Mouse (Mus musculus) neural tube, embryonic 13.5 days (tissue): Measurements from ENCODE around the gene Slc22a14. TPM values are rescaled to one million over a fixed set of nuclear protein-coding genes. Genes with fewer than 3 reads are reported as not detected.

Experiments
- ATAC-seq: fragments of 200-750 bp; cut with Nextera tagmentation; 2 replicates; pipeline ENCODE4 v1.8.0; 2017; ENCODE audit warnings: low read depth, mild to moderate bottlenecking, moderate TSS enrichment, moderate library complexity
- H3K27ac ChIP-seq: fragments of 300-500 bp; sonication (generic); replicated peaks from 2 replicates; pipeline ENCODE4 v1.5.1; 2015; ENCODE audit warnings: moderate library complexity, mild to moderate bottlenecking, inconsistent platforms
- H3K27me3 ChIP-seq: fragments of 300-500 bp; sonication (generic); 2 replicates; pipeline ENCODE4 v1.6.1; 2015; ENCODE audit warnings: mild to moderate bottlenecking, inconsistent platforms
- H3K36me3 ChIP-seq: fragments of 300-500 bp; sonication (generic); 2 replicates; pipeline ENCODE4 v1.6.1; 2015; ENCODE audit warnings: mild to moderate bottlenecking, inconsistent platforms
- H3K4me1 ChIP-seq: fragments of 300-500 bp; sonication (generic); replicated peaks from 2 replicates; pipeline ENCODE4 v1.6.1; 2015; ENCODE audit warnings: inconsistent platforms
- H3K4me2 ChIP-seq: fragments of 300-500 bp; sonication (generic); 2 replicates; pipeline ENCODE4 v1.6.1; 2015; ENCODE audit warnings: inconsistent platforms, mild to moderate bottlenecking, moderate library complexity
- H3K4me3 ChIP-seq: fragments of 300-500 bp; sonication (generic); 2 replicates; pipeline ENCODE4 v1.5.1; 2015; ENCODE audit warnings: mild to moderate bottlenecking, inconsistent platforms
- H3K9ac ChIP-seq: fragments of 300-500 bp; sonication (generic); 2 replicates; pipeline ENCODE4 v1.6.1; 2015; ENCODE audit warnings: moderate library complexity, mild to moderate bottlenecking, inconsistent platforms
- H3K9me3 ChIP-seq: fragments of 300-500 bp; sonication (generic); 2 replicates; pipeline ENCODE4 v1.6.1; 2016; ENCODE audit warnings: inconsistent platforms
- WGBS: fragments of 180-500 bp; shearing (Covaris S2); methylation state at CpG from one replicate; pipeline ENCODE4 v1.1.7; 2015; 5-methylcytosine and 5-hydroxymethylcytosine counted together
- polyA plus RNA-seq: library from polyadenylated mRNA; unstranded; fragments of >200 nt; fragmentation: Nextera tagmentation; extraction: Ambion mirVana; gene quantifications from 2 replicates; pipeline ENCODE4 v1.2.1, GENCODE M21; 2015

Slc22a14 gene
- polyA plus RNA-seq, 1 experiment from 2014 or later: not detected

DNA sequence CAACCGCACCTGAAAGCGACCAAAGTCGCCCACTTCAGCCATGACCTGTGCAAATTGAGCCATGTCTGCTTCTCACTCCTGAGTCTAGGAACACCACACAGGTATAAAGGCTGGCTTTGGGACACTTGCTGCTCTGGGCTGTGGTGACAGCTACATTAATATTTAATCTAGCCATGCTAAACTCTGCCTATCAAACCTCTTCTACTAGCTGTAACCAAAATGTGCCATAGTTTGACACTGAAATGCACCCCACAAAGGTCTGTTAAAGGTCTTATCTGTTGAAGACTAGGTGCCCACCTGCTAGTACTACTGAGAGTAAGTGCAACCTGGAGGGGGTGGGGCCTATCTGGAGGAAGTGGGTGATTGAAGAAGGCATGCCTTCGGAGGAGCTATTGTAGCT, 156.4 kb downstream of the Slc22a14 start, which contains the start of gene Slc22a13:
Gene Slc22a13 (minus strand): TSS at position 101 of the 400 bp plus-strand sequence.
- Histone ChIP-seq H3K36me3 (no peaks in the 10 kb centered on the region), H3K27ac (no peak within 1 kb of the TSS), H3K9me3 (peaks cover 9% of the 10 kb centered on the region), H3K4me1 (no peaks in the 10 kb centered on the region), H3K27me3 (no peaks in the 10 kb centered on the region), H3K4me3 (no peak within 1 kb of the TSS), H3K9ac (no peak within 1 kb of the TSS), H3K4me2 (no peak within 1 kb of the TSS)
- ATAC-seq: no peak
- 93% methylated on average over 4 of the region's 4 CpGs for WGBS

DNA sequence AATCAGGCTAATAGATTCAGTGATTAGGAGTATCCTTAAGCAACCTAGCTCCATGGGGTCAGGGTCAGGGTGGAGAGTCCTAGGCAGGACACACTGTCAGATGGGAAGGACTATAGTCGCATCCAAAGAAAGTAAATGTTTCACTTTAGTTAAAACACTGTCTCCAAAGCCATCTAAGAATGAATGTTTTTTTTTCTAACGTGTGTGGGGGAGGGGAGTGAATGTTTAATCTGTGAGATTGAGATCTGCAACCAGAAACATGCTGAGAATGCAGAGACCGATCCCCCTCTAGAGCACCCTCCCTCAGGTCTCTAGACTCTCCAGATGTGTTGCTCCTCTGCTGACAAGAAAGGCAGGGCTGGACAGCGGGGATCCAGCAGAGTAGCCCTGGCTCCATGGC, 158.2 kb downstream of the Slc22a14 start:
- no peaks in the 10 kb centered on the region for H3K27me3 ChIP-seq
- H3K27ac ChIP-seq: no peak overlapping the region
- H3K4me3 ChIP-seq: no peak overlapping the region
- ATAC-seq: no peak
- H3K9me3 ChIP-seq: peaks cover 13% of the 10 kb centered on the region
- no peak overlapping the region for H3K4me2 ChIP-seq
- 84% methylated on average over 4 of the region's 4 CpGs for WGBS
- H3K9ac ChIP-seq: no peak overlapping the region
- no peaks in the 10 kb centered on the region for H3K4me1 ChIP-seq
- H3K36me3 ChIP-seq: no peaks in the 10 kb centered on the region

DNA sequence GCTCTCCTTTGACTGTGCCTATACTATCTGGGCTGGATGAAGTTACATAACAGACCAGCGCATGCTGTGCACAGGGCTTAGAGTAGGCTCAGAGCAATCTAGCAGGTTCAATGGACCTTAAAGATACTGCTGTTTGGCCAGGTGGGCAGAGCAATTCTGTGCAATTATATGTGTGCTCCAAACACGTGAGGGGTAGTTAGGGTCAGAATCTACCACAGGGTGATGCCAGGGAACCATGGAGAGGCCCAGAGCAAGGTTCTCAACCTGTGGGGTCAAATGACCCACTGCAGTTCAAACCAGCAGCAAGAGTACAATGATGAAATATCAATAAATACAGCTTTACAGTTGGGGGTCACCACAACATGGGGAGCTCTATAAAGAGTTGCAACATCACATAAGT, 158.7 kb downstream of the Slc22a14 start:
- 83% methylated on average over 2 of the region's 2 CpGs for WGBS
- H3K4me2 ChIP-seq: no peak overlapping the region
- no peak overlapping the region for H3K4me3 ChIP-seq
- H3K9ac ChIP-seq: no peak overlapping the region
- no peaks in the 10 kb centered on the region for H3K36me3 ChIP-seq
- no peaks in the 10 kb centered on the region for H3K27me3 ChIP-seq
- no peak for ATAC-seq
- H3K4me1 ChIP-seq: no peaks in the 10 kb centered on the region
- H3K9me3 ChIP-seq: peaks cover 13% of the 10 kb centered on the region
- H3K27ac ChIP-seq: no peak overlapping the region

DNA sequence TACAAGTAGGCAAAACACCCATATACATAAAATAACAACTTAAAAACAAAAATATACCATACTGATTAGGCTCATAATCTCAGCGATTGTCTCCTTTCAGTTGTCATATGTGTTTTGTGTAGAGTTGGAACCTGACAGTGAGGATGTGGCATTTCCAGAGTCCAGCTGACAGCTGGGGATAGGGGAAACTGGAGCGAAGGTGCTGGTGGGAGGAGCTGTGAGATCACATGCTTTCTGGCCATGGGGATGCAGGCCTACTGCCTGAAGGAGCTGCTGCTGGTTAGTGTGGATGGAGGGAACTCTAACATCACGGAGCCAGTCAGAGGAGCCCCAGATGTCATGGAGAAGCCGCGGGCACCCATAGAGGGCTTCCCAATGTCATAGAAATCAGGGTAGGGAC, 159.6 kb downstream of the Slc22a14 start:
- WGBS: 94% methylated on average over 5 of the region's 5 CpGs

DNA sequence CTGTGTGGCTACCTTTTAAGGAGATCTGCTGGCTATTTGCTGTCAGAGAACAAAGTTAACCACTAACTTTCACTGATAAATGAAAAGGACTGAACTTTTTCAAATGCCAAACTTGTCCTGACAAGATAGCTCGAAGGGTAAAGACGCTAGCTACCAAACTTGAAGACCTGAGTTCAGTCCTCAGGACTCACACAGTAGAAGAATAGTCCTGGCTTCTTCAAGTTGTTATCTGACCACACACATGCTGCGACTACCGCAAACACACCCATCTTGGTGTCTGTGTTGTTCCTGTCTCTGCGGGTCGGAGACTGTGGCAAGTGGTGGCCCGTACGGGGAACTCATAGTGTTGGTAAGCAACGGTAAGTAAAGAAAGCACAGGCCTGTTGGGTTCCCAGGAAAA, 161.7 kb downstream of the Slc22a14 start:
- no peak overlapping the region for H3K4me3 ChIP-seq
- no peaks in the 10 kb centered on the region for H3K27me3 ChIP-seq
- no peak for ATAC-seq
- H3K4me1 ChIP-seq: no peaks in the 10 kb centered on the region
- H3K9ac ChIP-seq: no peak overlapping the region
- no peak overlapping the region for H3K27ac ChIP-seq
- WGBS: 97% methylated on average over 9 of the region's 9 CpGs
- no peaks in the 10 kb centered on the region for H3K36me3 ChIP-seq
- no peak overlapping the region for H3K4me2 ChIP-seq
- peaks cover 13% of the 10 kb centered on the region for H3K9me3 ChIP-seq

More for the DNA sequence above, 159.6 kb downstream of the Slc22a14 start:
- no peak overlapping the region for H3K4me2 ChIP-seq
- no peak for ATAC-seq
- H3K36me3 ChIP-seq: no peaks in the 10 kb centered on the region
- no peaks in the 10 kb centered on the region for H3K4me1 ChIP-seq
- H3K9ac ChIP-seq: no peak overlapping the region
- H3K4me3 ChIP-seq: no peak overlapping the region
- H3K27ac ChIP-seq: no peak overlapping the region
- H3K9me3 ChIP-seq: peaks cover 13% of the 10 kb centered on the region
- no peaks in the 10 kb centered on the region for H3K27me3 ChIP-seq

DNA sequence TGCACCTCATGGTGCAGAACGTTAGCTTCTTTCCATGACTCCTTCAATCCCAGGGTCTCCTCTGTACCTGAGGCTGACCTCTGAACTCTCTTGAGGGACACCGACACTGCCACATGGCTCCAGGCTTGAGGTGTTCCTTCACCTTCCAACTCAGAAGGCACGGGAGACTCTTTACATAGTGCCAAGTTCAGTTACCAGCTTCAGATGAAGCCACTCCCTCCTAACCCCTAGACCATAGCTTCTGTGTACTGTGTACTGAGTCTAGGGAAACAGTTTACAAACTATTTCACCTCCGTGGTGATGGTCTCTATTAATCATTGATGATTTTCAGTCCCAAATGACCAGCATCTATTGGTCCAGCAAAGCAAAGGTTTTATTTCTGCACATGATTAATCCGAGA, 163.7 kb downstream of the Slc22a14 start:
- no peak overlapping the region for H3K4me3 ChIP-seq
- no peak overlapping the region for H3K27ac ChIP-seq
- no peak overlapping the region for H3K4me2 ChIP-seq
- H3K36me3 ChIP-seq: no peaks in the 10 kb centered on the region
- H3K9me3 ChIP-seq: peaks cover 13% of the 10 kb centered on the region
- ATAC-seq: no peak
- H3K9ac ChIP-seq: no peak overlapping the region
- H3K27me3 ChIP-seq: no peaks in the 10 kb centered on the region
- 89% methylated on average over 5 of the region's 5 CpGs for WGBS
- H3K4me1 ChIP-seq: no peaks in the 10 kb centered on the region

DNA sequence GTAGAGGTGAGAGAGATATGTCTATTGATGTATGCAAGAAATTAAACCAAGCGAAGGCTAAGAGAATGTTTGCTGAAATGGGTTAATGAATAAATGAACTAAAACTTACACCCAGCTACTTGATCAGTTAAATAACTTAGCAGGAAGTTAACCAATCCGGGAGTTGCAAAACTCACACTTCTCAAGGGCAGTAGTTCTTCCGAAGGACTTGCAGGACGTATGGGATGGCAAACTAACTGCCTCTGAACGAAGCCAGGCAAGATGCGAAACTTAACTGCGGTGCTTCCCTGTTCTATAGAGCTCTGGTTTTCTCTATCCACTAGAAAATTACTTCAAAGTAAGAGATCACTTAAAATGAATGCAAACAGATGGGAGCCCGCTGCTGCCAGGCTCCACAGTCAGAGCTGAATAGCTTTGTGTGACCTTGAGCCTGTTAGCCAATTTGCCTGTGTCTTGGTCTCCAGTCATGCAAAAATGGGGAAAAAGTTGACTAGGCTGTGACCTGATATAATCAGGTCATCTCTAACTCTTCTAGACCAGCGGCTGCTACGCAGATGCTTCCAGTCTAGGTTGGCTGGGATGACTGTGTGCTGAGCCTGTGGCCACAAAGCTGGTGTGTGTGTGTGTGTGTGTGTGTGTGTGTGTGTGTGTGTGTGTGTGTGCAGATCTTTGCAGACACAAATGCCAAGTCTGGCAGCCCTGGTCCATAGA, 166.0 kb downstream of the Slc22a14 start:
- Histone ChIP-seq H3K9me3 (peaks cover 8% of the 10 kb centered on the region), H3K27ac (no peak overlapping the region), H3K4me3 (no peak overlapping the region), H3K4me2 (no peak overlapping the region), H3K4me1 (no peaks in the 10 kb centered on the region), H3K9ac (no peak overlapping the region), H3K36me3 (no peaks in the 10 kb centered on the region), H3K27me3 (no peaks in the 10 kb centered on the region)
- WGBS: 85% methylated on average over 10 of the region's 10 CpGs
- no peak for ATAC-seq

DNA sequence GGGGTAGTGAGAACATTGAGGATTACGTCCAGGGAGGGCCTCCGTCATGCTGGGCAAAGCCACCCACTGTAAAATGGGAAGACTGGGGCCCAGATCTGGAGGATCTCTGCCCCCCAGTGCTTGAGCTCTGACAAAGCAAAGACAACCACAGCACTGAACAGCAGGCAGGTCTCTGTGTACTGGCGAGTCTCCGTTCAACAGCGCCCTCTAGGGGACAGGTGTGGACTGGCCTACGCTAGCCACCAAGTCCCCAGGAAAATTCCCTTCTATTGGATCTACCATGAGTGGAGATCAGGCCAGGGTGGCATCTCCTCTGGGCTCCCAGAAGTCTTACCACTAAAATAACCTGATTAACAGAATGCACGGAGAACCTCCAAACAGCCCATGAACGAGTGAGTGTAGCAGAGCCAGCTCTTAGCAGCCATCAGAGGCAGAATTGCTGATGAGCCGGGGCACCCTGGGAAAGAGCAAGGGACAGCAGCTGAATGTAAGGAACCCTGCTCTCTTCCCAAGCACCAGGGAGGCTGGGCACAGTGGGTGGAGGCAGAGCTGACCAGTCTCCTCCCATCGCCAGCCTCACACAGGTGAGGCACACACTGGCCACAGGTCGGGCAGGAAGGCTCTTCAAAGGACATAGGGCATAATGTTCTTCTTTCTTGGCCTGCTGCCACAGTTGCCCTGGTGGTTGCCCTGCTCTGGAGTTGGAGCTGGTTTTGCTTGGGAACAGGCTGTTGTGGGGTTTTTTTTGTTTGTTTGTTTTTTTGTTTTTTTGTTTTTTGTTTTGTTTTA, 173.0 kb downstream of the Slc22a14 start:
- Histone ChIP-seq H3K4me3 (no peak overlapping the region), H3K9me3 (no peaks in the 10 kb centered on the region), H3K27ac (no peak overlapping the region), H3K36me3 (no peaks in the 10 kb centered on the region), H3K27me3 (no peaks in the 10 kb centered on the region), H3K4me1 (no peaks in the 10 kb centered on the region), H3K9ac (no peak overlapping the region), H3K4me2 (no peak overlapping the region)
- 42% methylated on average over 11 of the region's 11 CpGs for WGBS
- ATAC-seq: no peak

DNA sequence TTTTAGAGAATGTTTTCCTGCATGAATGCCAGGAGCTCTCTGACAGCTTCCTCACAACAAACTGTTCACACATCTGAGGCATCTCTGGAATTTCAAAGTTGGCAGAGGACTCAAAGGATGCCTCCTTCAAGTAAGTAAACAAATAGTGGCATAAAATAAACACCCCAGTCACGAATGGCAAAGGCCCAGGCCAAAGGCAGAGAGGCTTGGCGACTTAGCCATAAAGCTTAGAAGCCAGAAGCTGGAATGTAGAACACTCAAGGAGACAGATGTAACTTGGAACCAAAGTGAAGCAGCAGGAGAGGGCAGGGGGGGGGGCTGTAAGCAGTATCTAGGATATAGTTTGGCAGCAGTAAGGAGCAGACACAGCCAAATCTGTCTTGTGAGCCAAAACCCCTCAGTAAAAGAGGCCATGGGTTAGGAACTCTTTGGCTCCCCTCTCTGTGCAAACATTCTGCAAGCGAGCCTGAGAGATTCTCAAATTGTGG, 184.1 kb downstream of the Slc22a14 start:
- Histone ChIP-seq H3K36me3 (no peaks in the 10 kb centered on the region), H3K4me1 (no peaks in the 10 kb centered on the region), H3K4me3 (no peak overlapping the region), H3K4me2 (no peak overlapping the region), H3K27me3 (no peaks in the 10 kb centered on the region), H3K27ac (no peak overlapping the region), H3K9me3 (no peaks in the 10 kb centered on the region), H3K9ac (no peak overlapping the region)
- 48% methylated on average over 3 of the region's 3 CpGs for WGBS
- ATAC-seq: 0 out of 2 replicates have a peak, but pooled peaks have one; percentile 11

DNA sequence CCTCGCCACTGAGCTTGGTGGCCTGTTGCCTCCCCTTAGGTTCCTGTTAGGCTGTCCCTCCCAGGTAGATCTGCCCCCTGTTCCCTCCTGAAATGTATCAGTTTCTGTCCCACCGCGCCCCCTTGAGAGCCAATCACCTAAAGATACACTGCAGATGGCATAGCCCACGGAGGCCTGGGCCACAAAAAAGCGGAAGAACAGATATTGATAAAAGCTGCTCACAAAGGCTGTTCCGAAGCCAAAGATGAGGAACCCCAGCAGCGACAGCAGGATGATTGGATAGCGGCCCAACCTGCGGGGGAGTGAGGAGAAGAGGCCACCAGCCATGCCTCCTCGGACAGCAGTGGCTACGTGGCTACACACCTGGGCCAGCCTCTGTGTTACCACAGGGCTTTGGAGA, 186.1 kb downstream of the Slc22a14 start:
- Histone ChIP-seq H3K4me1 (no peaks in the 10 kb centered on the region), H3K36me3 (no peaks in the 10 kb centered on the region), H3K4me3 (no peak overlapping the region), H3K9ac (no peak overlapping the region), H3K27me3 (no peaks in the 10 kb centered on the region), H3K4me2 (no peak overlapping the region), H3K9me3 (no peaks in the 10 kb centered on the region), H3K27ac (no peak overlapping the region)
- 93% methylated on average over 11 of the region's 11 CpGs for WGBS
- ATAC-seq: no peak

DNA sequence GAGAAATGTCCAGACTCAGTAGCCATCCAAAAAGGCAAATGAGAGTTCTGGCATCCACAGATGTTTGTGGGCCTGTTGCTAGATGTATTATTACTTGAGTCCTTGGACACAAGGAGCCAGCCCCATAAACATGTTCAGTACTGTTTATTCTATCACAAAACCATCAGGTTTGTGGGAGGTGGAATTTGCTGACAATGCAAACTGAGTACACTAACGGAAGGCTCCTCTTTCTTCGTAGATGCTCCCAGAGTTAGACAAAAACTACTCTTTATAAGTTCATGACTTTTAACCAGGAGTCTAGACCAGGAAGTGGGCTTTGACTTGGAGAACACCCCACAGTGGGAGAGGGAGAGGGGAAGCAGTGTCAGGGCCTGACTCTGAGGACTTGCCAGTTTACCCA, 197.7 kb downstream of the Slc22a14 start:
- H3K4me2 ChIP-seq: no peak overlapping the region
- no peak overlapping the region for H3K27ac ChIP-seq
- no peak overlapping the region for H3K9ac ChIP-seq
- ATAC-seq: no peak
- H3K4me3 ChIP-seq: no peak overlapping the region
- 95% methylated on average over 2 of the region's 2 CpGs for WGBS
- no peaks in the 10 kb centered on the region for H3K27me3 ChIP-seq
- H3K9me3 ChIP-seq: 0 out of 2 replicates have a peak, but pooled peaks cover 3% of the 10 kb centered on the region
- no peaks in the 10 kb centered on the region for H3K4me1 ChIP-seq
- H3K36me3 ChIP-seq: no peaks in the 10 kb centered on the region

DNA sequence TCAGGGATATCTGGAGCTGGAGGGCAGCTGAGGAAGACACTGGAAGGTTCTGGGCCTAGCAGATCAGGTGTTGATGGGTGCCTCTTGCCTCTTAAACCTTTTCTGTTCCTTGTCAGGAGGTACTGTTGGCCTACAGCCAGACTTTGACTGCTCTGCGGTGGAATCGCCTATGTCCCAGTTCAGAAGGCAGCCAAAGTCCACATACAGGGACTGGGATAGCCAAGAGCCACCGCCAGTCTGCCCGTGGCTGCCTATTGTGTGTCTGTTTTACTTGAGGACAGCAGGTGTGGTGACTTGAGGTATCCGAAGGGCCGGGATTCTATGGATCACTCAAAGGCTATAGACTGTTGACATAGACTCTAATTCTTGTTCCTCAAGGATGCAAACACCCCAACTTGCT, 199.8 kb downstream of the Slc22a14 start:
- Histone ChIP-seq H3K4me2 (no peak overlapping the region), H3K27me3 (no peaks in the 10 kb centered on the region), H3K4me3 (no peak overlapping the region), H3K4me1 (no peaks in the 10 kb centered on the region), H3K9ac (no peak overlapping the region), H3K27ac (no peak overlapping the region), H3K36me3 (no peaks in the 10 kb centered on the region), H3K9me3 (0 out of 2 replicates have a peak, but pooled peaks cover 3% of the 10 kb centered on the region)
- ATAC-seq: no peak
- 92% methylated on average over 6 of the region's 6 CpGs for WGBS
